Mouse (Mus musculus) mouse embryonic stem cell (cell line): ENCODE measurements around the gene Caprin1.

Experiments used
- in situ Hi-C, 2 experiments: fragments of 300-500 bp; cut with MboI; formaldehyde crosslinking; loops; 1 replicate in 1 of 2; 3 replicates in 1 of 2; pipeline ENCODE4 v1.14.3; 2019 to 2020; ENCODE audit warnings: low sequenced_read_pairs in 2 of 2, low pct_unique_long_range_greater_than_20kb in 1 of 2, mixed read lengths in 1 of 2; ENCODE audit not compliant: unreplicated experiment in 1 of 2

Gene Caprin1

DNA sequence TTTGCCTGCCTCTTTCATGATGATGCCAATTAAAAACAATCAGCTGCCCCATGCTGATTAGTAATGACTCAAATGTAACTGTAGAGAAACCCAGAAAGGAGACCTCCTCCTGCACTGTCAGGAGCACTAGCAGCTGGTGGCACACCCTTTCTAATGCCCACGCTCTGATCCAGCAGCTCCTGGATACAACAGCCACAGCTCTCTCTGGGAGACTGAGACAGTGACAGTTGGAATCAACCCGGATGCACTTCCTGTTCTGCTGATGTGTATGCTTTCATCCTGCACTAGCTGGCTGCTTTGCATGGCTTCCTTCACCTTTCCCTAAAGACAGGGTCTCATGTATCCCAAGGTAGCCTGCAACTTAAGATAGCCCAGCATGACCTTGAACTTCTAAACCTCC, 51.4 kb downstream of the Caprin1 start:
- in situ Hi-C loops = no loop called here

DNA sequence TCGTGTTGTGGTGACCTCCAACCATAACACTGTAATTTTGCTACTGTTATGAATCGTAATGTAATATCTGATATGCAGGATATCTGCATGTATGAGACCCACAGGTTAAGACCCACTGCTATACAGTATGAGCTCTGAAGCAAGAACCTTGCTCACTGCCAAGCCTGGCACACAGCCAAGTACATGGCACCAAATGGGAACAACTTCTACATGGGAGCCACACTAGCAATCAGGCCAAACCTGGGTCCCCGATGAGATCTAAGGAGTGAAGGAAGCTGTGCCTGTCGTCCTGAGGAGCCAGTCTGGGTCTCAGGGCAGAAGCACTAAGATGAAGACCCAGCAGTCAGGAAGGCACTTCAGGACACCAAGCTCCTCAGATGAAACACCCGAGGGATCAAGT, 52.0 kb downstream of the Caprin1 start:
- in situ Hi-C loops = no loop called here

DNA sequence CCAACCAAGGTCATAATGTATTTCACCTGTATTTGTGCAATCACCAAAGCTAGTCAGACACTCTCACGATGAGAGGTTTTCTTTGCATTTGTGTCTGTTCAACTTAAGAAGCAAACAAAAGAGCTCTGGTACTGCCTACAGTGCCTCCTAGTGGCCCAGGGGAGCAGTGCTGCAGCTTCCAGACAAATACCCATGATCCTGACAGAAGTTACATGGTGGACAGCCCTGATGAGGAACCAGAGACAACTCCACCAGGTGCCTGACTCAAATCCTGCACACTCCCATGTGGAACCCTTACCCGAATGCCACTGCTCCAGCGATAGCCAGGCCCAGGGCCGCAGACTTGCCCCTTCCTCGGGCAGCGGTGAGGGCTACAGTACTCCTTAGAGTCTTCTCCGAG, 53.5 kb downstream of the Caprin1 start:
- in situ Hi-C loops = no loop called here

DNA sequence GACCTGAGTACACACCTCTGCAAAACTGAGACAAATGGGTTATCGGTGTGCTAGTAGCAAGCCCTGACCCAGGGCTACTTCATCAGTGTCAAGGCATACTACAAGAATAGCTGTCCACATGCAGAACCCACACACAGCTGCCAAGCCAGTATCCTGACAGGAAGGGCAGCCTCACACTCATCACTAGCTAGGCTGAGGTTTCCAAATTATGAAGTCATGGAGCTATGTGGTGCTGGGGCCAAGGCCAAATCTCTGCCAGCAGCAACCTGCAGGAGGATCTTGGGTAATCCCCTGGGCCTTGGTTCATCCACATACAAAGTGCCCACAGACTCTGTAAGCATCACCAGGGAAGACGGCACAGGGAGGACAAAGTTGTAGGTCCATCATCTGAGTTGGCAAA, 53.9 kb downstream of the Caprin1 start:
- in situ Hi-C loops = no loop called here

- in situ Hi-C loops = no loop called here
Observed at GRCm38 (mm10) chr2:103742821-103743220, 54.6 kb downstream of the Caprin1 start.

- in situ Hi-C loops = no loop called here
Observed at GRCm38 (mm10) chr2:103731423-103731822, 66.0 kb downstream of the Caprin1 start.

DNA sequence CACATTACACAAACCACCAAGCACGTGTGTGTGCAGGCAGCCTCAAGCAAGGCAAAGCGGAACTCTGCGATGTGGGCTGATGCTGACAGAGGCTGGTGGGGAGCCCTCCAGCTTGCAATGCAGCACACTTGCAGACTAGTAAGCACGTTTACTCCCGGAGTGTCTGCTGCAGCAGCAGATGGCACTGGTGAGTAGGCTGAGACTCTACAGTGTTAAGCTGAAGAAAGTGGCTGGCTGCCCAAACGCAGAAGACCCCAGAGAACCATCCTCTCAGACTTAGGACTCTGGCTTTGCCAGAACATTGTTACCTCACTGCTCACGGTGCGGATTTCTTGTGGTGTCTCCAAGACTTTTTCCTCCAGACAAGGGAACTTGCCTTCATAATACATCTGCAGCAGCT, 66.5 kb downstream of the Caprin1 start:
- in situ Hi-C loops = no loop called here

- in situ Hi-C loops = no loop called here
Observed at GRCm38 (mm10) chr2:103728027-103728540, 69.4 kb downstream of the Caprin1 start.

DNA sequence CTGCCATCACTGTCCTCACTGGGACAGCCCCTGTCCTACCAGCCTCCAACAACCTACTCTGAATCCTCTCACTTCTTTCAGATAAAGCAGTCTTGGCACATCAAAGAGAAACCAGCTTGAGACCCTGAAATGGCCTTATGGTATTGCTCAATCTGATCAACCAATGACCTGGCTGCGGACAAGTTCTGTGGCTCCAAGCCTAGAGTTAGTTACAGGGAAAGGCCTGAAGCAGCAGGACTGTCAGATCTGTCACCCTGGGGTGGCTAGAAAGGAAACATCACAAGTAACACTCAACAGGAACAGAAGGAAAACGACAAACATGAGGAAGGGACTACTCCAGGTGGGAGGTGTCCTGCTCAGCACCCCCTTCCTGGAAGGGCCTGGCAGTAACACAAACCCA, 72.9 kb downstream of the Caprin1 start:
- in situ Hi-C loops = loop anchor here (25.0 kb wide), 2 partner anchors 262 to 263 kb away; no protein-coding TSS in a partner anchor

GRCm38 (mm10) chr2:103719292-103719646, 78.2 kb downstream of the Caprin1 start:
- in situ Hi-C loops = loop anchor here (10.0 to 25.0 kb wide), 3 partner anchors 154 to 268 kb away; partner anchors contain the start of gene Abtb2 (in 1 of the 2)

DNA sequence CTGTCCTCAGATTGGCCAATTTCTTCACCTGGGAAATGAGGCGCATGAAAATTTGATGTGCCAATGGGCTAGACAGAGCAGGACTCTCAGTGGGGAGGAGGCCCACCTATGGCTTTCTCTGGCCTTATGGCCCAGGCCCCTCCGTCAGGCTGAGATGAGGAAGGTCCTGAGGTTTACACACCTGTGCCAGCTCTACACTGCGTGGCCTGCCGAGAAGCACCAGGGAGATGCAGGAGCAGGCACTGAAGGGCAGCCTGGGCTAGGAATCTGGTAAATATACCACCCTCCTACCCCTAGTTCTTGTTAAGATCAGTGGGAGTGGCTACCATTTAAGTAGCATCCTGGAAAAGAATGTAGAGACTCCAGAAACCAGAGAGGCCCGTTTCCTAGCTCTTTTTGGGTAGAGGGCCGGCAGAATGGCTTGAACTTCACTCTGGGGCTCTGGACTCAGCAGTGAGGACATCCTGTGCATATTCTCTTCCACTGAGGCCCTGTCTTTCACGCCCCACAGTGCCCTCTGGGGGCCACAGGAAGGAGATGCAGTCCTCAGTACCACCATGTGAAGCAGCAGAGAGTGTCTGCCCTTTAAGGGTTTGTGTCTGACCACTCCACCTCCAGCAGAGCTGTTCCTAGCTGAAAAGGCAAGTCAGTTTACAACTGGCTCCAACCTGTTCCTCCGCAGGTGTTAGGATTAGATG, 78.7 kb downstream of the Caprin1 start:
- in situ Hi-C loops = loop anchor here (10.0 to 25.0 kb wide), 3 partner anchors 154 to 269 kb away; partner anchors contain the start of gene Abtb2 (in 1 of the 2)

GRCm38 (mm10) chr2:103714412-103714811, 83.0 kb downstream of the Caprin1 start:
- in situ Hi-C loops = loop anchor here (10.0 to 25.0 kb wide), 3 partner anchors 150 to 273 kb away; partner anchors contain the start of gene Abtb2 (in 1 of the 2)

- in situ Hi-C loops = loop anchor here (10.0 to 25.0 kb wide), 3 partner anchors 149 to 273 kb away; partner anchors contain the start of gene Abtb2 (in 1 of the 2)
Observed at GRCm38 (mm10) chr2:103713831-103714230, 83.6 kb downstream of the Caprin1 start.
